Mouse (Mus musculus) kidney, postnatal 4 days (tissue): ENCODE data around the gene Ehbp1.
A peak's percentile ranks its signal among the peaks of the same experiment; 100 is the strongest.

Experiments used
- DNase-seq, 2 experiments: peaks; one replicate each; pipeline ENCODE4 v3.0.0; 2021; ENCODE audit warnings: mixed read lengths in 2 of 2

Gene Ehbp1

GRCm38 (mm10) chr11:22342242-22343207 lies at the start of gene Ehbp1:
Ehbp1 (minus strand) TSS chr11:22342292.
- DNase-seq: peak in 1 of 2 experiments; percentile 6

- DNase-seq: peak in 1 of 2 experiments; percentile 9
Observed at GRCm38 (mm10) chr11:22387472-22388098, 45.5 kb upstream of the Ehbp1 start.

GRCm38 (mm10) chr11:22383532-22383931 lies 41.4 kb upstream of the Ehbp1 start:
- no peak for DNase-seq

- no peak for DNase-seq
Observed at GRCm38 (mm10) chr11:22374811-22375210, 32.7 kb upstream of the Ehbp1 start.

GRCm38 (mm10) chr11:22373290-22373674 lies 31.2 kb upstream of the Ehbp1 start:
- no peak for DNase-seq

- no peak for DNase-seq
Observed at GRCm38 (mm10) chr11:22372609-22373289, 30.7 kb upstream of the Ehbp1 start.

GRCm38 (mm10) chr11:22369841-22370240 lies 27.7 kb upstream of the Ehbp1 start:
- DNase-seq: no peak

- DNase-seq: no peak
Observed at GRCm38 (mm10) chr11:22368621-22369020, 26.5 kb upstream of the Ehbp1 start.

GRCm38 (mm10) chr11:22366486-22366885 lies 24.4 kb upstream of the Ehbp1 start:
- no peak for DNase-seq

GRCm38 (mm10) chr11:22353962-22354621 lies 12.0 kb upstream of the Ehbp1 start:
- DNase-seq: no peak

- DNase-seq: no peak
Observed at GRCm38 (mm10) chr11:22349945-22350344, 7.9 kb upstream of the Ehbp1 start.

GRCm38 (mm10) chr11:22348536-22348910 lies 6.4 kb upstream of the Ehbp1 start:
- no peak for DNase-seq

- peak in 1 of 2 experiments; percentile 7 for DNase-seq
Observed at GRCm38 (mm10) chr11:22347651-22348535, 5.8 kb upstream of the Ehbp1 start.

- DNase-seq: no peak
Observed at GRCm38 (mm10) chr11:22327302-22327910, 14.7 kb downstream of the Ehbp1 start.

- DNase-seq: no peak
Observed at GRCm38 (mm10) chr11:22317824-22318411, 24.2 kb downstream of the Ehbp1 start.

GRCm38 (mm10) chr11:22315801-22316200 lies 26.3 kb downstream of the Ehbp1 start:
- DNase-seq: peak in 1 of 2 experiments; percentile 3

- DNase-seq: no peak
Observed at GRCm38 (mm10) chr11:22301164-22301563, 40.9 kb downstream of the Ehbp1 start.

GRCm38 (mm10) chr11:22289164-22289563 lies 52.9 kb downstream of the Ehbp1 start:
- DNase-seq: no peak

GRCm38 (mm10) chr11:22287513-22287900 lies 54.6 kb downstream of the Ehbp1 start:
- no peak for DNase-seq

GRCm38 (mm10) chr11:22286885-22287512 lies 55.1 kb downstream of the Ehbp1 start:
- DNase-seq: peak; percentile 95 to 97
